Mouse (Mus musculus) hematopoietic stem cell, adult 5-6 weeks (primary cell): ENCODE data around the gene Fermt1. TPM values are rescaled to one million over a fixed set of nuclear protein-coding genes. Genes with fewer than 3 reads are reported as not detected.

ENCODE experiments used
- ATAC-seq, 2 experiments: fragments of 125-278 bp in 1 of 2; replicated peaks in 1 of 2; 2 replicates each; pipeline ENCODE4 v1.8.0; 2016 to 2017; ENCODE audit warnings: inconsistent platforms in 2 of 2, mild to moderate bottlenecking in 2 of 2, moderate number of reproducible peaks in 2 of 2, low read depth in 1 of 2, moderate TSS enrichment in 1 of 2; ENCODE audit not compliant: low FRiP score in 2 of 2, poor library complexity in 2 of 2, severe bottlenecking in 2 of 2, insufficient read depth in 1 of 2, low TSS enrichment in 1 of 2
- total RNA-seq: library from RNA; stranded (forward); fragments of 172-1452, 232-1000 nt; gene quantifications from 2 replicates; pipeline ENCODE4 v1.2.3, GENCODE M21; 2017

The Fermt1 gene
- not detected in 2 replicates for total RNA-seq

DNA sequence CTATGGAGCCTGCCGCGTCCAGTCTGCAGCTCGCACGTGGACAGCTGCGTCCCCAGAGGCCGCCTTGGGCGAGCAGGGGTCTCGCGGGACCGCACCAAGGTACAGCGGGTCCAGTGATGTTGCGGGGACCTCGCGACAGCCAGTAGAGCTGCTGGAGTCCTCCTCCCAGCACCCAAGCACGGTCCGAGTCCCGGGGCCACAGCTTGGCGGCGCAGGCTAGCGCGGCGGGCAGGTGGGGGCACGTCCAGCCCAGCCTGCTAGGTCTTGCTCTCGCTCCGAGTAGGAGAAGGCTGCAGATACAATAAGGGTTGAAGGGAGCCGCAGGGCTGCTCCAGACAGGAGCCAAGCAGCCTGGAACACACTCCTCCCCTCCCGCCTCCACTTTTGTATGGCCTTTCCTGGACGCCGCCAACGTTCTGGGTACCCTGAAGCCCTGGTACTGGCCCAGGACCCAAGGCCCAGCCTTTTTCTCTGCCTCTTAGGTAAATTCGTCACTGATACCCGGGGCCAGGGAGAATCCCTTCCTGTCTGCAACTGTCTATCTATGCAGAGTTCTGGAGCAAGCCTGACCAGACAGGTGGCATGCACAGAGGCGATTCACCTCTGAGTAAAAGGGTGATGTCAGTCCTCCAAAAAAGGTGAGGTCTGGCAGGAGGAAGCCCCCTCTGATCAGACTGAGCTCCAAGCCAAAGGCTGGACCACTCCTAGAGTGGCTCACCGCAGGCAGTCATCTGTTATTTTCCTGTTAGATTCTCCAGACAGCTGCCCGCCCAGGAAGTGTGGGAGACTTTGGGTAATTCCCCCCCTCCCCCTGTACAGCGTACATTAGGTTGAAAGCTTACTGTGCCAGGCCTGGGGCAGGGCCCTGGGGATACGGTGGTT, at the start of gene Fermt1:
TSS of gene Fermt1 (minus strand) at position 581 of the 882 bp plus-strand sequence.
- ATAC-seq: peak; percentile 34 to 44; a peak in 1 of 4 replicates

DNA sequence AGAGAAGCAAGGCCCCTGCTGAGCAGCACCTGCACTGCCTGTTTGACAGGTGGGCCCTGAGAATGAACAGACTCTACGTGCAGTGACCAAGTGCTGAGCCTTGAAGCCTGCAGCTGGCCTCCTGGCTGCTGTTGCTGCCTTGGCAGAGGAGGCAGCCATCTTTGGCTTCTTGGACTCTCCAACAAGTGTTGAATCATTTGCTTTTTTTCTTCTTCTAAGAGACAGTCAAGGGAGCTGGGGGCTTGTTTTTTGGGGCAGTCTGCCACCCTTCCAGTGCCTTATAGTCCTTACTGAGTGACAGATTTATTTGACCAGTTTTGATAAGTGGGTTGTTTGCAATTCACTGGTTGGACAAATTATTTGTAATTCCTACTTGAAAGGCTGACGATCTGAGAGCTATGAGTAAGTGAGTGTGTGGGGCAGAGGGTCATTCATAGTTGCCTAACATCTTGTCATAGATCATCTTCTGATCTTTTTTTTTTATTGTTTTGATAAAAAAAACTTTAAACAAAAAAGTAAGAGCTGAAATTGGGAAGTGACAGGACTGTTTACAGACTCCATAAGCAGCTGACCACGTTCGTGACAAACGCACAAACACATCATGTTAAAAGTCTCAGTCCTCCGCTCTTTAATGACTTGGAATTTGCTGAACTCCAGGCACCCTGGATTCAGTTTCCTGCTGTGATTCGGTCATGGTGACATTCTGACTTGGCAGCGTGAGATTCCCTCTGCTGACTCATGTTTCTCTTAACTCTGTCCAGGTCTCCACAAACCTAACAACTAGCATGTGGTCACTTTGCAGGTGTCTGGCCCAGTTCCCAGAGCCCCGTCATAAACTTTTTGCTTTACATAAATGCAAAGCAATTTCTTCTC, 47.2 kb upstream of the Fermt1 start:
- ATAC-seq: no peak

DNA sequence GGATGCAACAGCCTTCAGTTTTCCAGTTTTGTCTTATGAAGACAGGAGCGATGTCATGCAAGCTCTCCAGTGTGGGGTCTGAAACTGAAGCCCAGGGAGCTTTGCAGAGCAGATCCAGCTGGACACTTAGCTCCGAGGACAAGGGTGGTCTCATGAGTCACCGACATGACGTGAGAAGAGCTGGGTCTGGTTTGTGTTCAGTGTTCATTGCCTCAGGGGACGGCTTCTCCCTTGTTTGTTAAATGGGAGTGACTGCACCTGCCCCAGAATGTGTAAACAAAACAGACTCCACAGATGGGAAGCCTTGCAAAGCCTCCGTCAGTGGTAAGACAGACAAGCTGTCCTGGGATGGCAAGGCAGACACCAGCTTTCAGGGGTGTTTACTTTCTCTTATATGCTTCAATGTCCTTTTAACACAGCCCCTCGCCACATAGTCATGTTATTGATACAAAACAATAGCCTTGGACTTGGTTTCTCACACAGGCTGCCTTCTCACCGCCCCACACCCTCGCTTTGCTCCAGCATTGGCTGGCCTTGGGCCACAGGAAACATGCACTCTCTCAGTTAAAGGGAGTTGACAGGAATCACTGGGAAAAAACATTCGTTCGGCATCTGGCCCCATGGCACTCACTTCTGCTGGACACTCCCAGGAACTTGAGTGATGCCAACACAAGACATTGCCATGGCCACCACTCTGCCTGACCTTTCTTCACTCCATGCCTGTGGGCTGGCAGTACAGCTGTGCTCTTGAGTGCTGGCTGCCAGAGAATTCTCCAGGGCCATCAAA, 44.3 kb upstream of the Fermt1 start:
- no peak for ATAC-seq

DNA sequence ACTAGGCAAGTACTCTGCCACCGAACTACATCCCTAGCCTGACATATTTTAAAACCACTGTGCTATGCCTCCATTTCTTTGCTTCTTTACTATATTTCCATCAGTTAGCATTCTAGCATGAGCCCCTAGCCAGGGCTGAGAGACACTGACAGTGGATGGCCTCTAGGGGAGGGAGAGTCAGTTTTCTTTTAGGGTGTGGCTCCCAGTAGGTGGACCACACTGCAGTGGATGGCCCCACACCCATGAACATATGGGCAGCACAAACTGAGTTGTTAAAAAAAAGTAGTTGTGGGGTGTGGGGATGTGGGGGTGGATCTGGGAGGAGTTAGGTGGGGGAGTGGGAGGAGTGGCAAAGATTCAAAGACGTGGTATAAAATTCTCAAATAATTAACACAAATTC, 27.6 kb upstream of the Fermt1 start:
- ATAC-seq: no peak

DNA sequence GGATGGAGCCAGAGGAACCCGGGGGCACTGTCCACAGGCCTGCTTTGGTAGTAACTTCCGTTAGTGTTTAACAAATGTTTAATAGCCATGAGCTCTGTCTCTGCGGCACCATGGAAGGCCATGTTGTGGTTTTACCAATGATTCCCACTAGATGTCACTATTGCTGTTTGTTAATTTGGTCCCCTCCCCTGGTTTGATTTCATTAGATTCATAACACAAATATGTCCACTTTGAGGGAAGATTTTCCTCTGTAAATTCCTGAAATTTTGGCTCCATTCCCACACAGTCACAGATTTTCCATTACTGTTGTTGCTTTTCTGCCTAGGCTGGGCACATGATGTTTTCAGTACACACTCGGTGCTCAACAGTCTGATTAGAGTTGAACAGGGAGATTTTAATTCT, 25.1 kb upstream of the Fermt1 start:
- ATAC-seq: peak; percentile 71 to 76

DNA sequence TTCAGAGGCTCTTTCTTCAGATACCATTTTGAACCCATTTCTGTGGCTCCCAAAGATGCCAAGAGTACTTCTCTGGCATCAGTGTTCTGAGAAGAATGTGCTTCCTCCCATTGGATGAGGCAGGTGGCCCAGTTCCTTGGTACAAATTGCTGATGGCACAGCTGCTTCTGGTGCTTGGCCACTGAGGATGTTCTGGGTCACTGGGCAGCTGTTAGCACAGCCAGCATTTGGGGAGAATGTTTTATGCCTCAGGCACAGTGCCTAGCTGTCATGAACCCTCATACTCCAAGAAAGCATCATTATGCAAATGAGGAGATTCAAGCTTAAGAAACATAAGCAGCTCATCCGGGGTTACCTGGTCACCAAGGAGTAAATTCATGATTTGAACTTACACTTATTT, 12.1 kb upstream of the Fermt1 start:
- ATAC-seq: no peak

DNA sequence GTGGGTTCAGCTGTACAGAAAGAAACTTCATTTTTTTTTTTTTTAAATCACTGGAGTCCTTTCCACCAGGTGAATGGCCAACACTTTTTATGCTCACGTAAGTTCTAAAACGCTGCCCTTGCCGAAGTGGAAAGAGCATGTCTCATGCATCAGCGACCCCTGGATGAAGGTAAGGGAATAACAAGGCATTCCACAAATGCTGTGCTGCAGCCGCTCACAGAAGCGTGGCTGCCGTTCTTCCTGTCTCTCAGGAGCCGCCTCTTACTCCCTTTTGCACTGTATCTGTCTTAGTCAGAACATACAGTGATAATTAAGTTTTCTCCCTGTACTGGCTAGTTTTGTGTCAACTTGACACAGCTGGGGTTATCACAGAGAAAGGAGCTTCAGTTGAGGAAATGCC, 6.5 kb upstream of the Fermt1 start:
- ATAC-seq: peak; percentile 75 to 80

DNA sequence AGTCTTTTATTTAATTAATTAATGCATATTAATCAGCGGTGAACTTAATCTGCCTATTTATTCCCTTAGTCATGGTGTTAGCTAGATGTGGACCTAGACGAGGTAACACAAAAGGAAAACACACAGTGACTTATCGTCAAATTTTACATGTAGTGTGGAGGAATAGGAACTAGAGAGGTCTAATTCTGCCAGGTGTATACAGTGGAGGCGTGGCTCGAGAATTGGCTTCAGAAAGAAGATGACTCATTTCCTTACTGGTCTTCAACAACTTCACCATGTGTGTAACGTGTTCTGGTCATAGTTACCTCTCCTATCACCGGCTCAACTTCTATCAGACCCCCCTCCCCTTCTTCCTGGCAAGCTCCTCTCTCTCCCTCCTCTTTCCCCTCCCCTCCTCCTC, 2.5 kb upstream of the Fermt1 start:
- no peak for ATAC-seq

DNA sequence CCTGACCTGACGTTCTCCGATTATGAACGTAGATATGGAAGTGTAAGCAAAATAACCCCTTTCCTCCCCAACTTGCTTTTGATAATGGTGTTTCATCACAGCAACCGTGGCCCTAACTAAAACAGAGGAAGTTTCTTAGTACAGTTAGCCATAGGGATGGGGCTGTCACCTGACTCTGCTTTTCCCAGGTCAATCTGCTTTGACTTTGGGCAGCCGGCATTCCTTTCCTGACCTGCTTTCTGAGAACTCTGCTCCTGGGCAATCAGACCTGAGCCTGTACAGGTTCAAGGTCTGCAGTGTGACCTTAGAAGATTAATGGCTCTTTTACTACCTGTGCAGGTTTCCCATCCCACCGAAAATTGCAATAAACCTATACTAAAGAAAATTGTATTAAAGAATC, 1.3 kb upstream of the Fermt1 start:
- no peak for ATAC-seq

DNA sequence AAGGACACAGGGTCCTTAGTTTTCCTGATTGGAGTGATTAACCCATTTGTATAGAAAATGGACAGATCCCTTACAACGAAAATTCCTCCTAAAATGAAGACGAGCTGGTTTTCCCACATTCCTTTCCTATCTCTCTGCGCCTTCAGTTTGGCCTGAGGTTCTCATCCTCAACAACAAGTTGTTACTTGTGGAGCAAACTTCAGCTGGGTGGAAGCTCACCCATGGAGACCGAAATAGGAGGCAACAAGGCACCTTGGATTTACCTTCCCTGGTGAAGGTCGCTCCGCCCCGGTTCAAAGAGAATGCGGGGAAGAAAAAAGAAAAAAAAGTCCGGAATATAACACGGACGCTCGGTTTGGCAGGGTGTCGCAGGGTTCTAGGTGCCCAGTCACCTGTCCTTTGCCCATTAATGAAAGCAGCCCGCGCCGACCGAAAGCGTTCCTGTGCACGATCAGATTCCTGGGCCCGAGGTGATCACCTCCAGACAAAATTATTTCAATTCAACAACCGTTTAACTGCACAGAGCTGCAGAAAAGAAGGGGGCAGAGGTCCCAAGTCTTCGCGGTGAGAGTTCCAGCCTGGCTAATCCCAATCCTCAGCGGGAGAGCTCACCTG, 888 bp downstream of the Fermt1 start:
- ATAC-seq: no peak

DNA sequence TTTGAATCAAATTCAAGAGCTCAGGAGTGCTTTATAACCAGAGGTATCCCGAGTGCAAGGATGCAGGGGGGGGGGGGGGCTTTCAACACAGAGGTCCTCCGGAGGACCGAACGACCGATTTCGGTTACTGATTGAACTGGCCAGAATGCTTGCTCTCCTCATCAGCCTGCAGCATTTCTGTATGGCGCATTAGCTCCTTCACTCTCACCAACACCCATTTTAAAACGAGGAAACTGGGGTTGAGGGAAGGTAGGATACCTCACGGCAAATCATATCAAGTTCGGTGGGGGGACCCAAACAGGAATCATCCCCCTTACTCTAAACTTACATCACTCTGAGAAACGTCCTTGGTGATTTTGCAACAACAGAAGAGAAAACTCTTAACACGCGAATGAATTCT, 1.7 kb downstream of the Fermt1 start:
- no peak for ATAC-seq

DNA sequence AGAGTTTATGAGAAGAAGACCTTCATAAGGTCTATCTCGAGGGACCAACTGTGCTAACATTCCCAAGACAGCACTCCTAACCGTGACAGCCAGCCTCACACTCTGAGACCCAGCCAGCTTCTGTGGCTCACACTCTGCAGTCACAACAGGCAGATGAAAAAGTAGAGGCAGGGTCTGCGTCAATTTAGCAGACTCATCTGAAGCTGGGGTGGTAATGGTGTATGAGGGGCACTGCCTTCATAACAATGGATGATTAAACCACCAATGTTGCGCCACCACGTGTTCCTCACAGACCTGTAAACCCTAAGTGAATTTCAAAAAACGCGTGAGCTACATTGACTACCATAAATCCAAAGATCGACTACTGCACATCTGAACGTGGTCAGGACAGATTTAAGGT, 2.1 kb downstream of the Fermt1 start:
- no peak for ATAC-seq

DNA sequence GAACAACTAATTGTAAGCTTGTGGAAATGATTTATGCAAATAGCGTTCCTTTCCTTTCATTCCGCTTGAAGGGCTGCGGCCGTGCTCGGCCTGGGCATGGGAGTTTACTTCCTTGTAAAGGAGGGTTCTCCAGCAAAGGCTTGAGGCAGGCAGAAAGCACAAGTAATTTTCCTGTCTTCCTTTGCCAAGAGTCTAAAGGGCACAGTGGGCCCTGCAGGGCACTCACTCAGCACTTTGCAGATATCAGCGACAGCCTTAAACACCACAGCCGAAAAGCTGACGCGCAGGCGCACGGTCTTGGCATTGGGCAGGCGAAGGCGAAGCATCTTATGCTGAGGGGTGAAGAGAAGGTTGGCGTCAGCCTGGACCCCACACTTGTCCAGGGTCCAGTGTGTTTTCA, 6.7 kb downstream of the Fermt1 start:
- no peak for ATAC-seq

DNA sequence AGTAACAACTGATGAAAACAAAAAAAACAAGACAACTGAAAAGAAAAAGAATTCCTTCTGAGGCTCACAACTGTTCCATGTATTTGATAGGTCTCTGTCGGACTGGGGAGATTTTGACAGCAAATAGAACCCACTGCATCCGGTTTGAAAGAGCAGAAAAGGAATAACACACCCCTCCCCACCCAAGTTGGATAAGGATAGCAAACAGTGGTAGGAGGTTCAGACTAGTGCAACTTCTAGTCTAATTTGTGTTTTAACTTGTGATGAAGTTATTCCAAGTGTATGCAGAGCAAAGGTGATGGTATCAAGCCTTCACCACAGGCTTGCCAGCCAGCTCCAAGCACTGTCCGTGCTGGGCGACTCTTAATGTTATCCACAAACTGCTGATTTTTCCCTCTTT, 9.5 kb downstream of the Fermt1 start:
- no peak for ATAC-seq

DNA sequence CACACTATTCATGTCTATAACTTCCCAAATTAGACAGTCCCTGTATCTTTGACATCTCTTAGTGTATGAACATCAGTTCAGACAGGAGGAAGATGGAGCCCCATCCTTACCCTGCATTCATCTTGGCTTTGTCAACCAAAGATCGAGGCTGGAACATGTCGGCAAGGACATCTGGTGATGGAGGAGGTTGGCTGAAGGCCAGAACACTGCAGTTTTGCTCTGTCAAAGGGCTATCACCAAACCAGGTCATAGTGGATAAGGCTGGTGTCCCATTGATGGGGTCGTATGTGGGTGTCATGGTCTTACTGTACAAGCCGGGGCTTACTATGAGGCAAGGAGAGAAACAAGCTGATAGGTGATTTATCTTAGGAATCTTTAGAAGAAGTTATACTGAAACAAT, 11.0 kb downstream of the Fermt1 start:
- no peak for ATAC-seq

DNA sequence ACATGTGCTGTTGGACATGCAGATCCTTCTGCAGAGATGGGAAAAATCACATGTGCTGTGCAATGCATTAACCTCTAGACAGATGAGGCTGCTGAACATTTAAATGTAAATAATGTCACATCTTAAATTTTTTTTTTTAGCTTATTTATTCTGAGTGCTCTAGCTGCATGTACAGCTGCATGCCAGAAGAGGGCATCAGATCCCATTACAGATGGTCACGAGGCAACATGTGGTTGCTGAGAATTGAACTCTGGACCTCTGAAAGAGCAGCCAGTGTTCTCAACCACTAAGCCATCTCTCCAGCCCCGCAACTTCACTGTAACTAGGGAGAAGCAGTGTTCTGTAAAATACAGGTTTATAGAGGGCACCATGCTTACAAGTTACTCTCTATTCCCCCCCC, 11.6 kb downstream of the Fermt1 start:
- no peak for ATAC-seq

DNA sequence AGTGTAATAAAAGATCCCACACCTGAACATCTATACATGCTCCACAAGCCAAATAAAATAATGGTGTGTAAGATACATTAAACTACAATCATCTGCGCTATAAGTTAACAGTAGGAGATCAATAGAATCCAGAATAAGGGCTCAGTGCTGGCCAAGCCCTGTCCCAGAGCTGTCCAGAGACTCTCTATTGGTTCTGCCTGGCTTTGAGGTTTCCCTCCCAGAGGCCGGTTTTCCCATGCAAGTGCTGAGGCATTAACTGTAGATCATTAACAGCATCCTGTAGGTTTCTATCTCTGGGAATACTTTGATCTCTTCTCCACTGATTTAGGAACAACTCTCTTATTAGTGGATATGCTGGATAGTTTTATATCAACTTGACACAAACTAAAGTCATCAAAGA, 16.7 kb downstream of the Fermt1 start:
- ATAC-seq: no peak
